Mouse (Mus musculus): ENCODE data around the gene Vmn1r29. TPM values are rescaled to one million over a fixed set of nuclear protein-coding genes. Genes with fewer than 3 reads are reported as not detected.

The Vmn1r29 gene
- polyA plus RNA-seq (2015; fragmentation: Nextera tagmentation; extraction: Ambion mirVana): not detected in 2 replicates

GRCm38 (mm10) chr6:58301249-58301648 is at the start of gene Vmn1r29:
Vmn1r29 (plus strand) TSS chr6:58301549.

GRCm38 (mm10) chr6:58261737-58262136 is 39.6 kb upstream of the Vmn1r29 start, which contains the start of gene Vmn1r28:
Vmn1r28 (plus strand) TSS chr6:58262037.

Other genes starting within 250 kb of the Vmn1r29 start
- gene Vmn1r27, start 82.7 kb upstream of the Vmn1r29 start, polyA plus RNA-seq (2015; fragmentation: Nextera tagmentation; extraction: Ambion mirVana): not detected in 2 replicates
- gene Vmn1r28, start 39.5 kb upstream of the Vmn1r29 start, polyA plus RNA-seq (2015; fragmentation: Nextera tagmentation; extraction: Ambion mirVana): not detected in 2 replicates
- not detected in 2 replicates for gene Vmn1r30, start 141.8 kb downstream of the Vmn1r29 start, polyA plus RNA-seq (2015; fragmentation: Nextera tagmentation; extraction: Ambion mirVana)
- not detected in 2 replicates for gene Vmn1r31, start 173.8 kb downstream of the Vmn1r29 start, polyA plus RNA-seq (2015; fragmentation: Nextera tagmentation; extraction: Ambion mirVana)